Mouse (Mus musculus) heart, postnatal 4 days (tissue): ENCODE measurements around the gene Wdr49. TPM values are rescaled to one million over a fixed set of nuclear protein-coding genes. Genes with fewer than 3 reads are reported as not detected.

Experiments used
- DNase-seq: peaks from one replicate; pipeline ENCODE4 v3.0.0; 2021
- total RNA-seq, 2 experiments: library from RNA; stranded (reverse); gene quantifications; 2 replicates each; pipeline ENCODE4 v1.2.3; 2021

Wdr49 gene
- not detected for total RNA-seq

- DNase-seq = no peak
Observed at GRCm38 (mm10) chr3:75482056-75482455, at the start of gene Wdr49. Wdr49 (minus strand) TSS chr3:75482156.

- no peak for DNase-seq
Observed at GRCm38 (mm10) chr3:75531074-75531473, 49.1 kb upstream of the Wdr49 start.

GRCm38 (mm10) chr3:75522527-75522926 lies 40.6 kb upstream of the Wdr49 start:
- no peak for DNase-seq

DNA sequence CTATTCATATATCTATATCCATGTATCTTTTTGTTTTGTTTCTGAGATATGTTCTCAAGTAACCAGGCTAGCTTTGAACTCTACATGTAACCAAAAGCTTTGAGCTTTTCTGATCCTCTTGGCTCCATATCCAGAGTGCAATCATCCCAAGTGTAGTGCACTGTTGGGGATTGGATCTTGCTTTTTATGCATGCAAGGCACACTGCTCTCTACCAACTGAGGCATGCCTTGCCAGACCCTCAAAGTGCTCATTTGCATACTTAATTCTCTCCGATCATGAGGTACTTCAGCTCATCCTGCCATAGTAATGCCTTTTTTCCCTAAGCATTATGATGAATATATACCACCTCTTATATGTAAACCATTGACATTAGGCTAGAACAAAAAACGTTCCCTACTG lies 39.4 kb upstream of the Wdr49 start:
- no peak for DNase-seq

DNA sequence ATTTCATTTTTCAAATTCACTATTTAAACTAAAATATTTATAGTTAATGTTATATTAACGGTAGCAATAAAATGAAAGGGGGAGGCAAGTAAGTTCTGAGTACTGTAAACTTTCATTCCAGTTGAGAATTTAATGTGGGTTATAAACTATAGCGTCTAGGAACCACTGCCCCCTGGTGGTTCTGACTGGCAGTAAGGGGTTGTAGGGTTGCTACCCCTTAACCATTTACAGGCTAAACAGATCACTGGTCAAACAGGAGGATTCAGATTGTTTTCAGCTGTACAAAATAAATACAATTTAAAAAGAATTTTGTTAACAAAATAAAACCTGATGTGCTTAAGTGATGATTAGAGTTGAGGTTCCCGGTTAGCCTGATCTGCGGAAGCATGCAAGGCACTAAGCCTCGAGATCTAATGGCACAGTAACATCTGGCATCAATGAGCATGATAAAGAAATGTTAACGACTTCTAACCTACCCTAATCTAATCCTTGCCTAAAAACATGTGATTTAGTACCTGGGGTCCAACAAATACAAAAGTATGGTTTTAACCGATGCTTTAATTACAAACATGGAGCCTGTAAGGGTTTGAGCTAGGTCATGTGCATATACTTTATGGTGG lies 35.8 kb upstream of the Wdr49 start:
- DNase-seq = peak; percentile 64

- DNase-seq = no peak
Observed at GRCm38 (mm10) chr3:75498961-75499960, 17.3 kb upstream of the Wdr49 start.

GRCm38 (mm10) chr3:75492913-75493312 lies 11.0 kb upstream of the Wdr49 start:
- DNase-seq = no peak

DNA sequence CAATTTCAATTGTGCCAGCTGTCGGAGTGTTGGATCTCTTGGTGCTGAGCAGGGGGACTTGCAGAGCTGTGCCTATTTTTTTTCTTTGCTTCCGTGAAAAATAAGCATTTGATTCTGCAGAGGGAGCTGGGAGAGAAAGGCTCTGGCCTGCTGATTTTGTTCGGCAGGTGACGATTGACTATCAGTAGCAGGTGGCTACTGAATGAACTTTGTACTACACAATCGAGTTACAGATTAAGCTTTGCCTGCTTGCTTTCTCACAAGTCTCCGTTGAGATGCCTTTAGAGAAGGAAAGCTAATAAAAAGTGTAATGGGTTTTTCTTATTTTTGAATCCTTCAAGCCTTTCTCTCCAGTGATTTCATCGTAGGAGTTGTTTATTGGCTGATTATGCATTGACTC lies 6.8 kb downstream of the Wdr49 start:
- no peak for DNase-seq

- DNase-seq = no peak
Observed at GRCm38 (mm10) chr3:75474657-75475056, 7.3 kb downstream of the Wdr49 start.

GRCm38 (mm10) chr3:75468154-75468553 lies 13.8 kb downstream of the Wdr49 start:
- no peak for DNase-seq

DNA sequence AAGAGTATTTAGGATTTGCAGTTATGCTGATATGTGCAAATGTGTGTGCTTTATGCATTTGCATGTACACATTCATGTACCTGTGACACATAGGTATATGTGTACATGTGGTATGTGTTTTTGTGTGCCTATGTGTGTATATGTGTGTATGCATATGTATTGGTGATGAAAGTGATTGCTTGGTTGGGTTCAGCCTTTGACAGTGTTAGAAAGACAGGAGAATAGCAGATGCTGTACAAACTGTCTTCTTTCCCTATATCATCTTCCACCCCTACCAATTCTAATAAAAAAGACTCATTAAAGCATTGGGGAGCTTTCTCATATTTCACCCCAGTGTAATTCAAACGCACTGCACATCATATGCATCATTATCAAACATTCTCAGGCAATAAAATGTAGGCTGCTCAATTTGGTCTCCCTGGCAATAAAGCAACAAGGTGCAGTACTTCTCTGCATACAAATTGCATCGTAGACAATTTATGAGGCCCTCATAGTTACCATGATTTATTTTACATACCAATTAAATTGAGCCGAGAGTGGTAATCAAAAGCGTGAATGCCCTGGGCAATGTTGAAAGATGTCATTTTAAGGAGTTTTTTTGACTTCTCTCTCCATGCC lies 51.3 kb downstream of the Wdr49 start:
- no peak for DNase-seq

DNA sequence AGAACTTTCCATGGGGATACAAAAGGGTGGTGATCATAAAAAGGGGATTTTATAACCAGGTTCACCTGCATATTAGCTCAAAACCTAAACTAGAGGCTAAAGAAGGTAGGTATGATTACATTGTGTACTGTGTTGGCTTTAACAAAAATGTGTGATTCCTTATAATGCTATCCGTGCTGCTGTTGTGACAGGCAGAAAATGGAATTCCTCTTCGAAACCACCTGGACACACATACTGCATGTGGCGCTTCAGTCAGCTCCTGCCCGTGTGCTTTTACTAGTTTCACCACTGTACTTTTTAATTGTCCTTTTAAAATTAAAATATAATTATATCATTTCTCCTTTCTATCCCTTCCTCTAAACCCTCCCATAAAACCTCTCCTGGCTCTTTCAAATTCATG lies 86.0 kb downstream of the Wdr49 start:
- no peak for DNase-seq

GRCm38 (mm10) chr3:75395121-75395895 lies 86.6 kb downstream of the Wdr49 start:
- no peak for DNase-seq

DNA sequence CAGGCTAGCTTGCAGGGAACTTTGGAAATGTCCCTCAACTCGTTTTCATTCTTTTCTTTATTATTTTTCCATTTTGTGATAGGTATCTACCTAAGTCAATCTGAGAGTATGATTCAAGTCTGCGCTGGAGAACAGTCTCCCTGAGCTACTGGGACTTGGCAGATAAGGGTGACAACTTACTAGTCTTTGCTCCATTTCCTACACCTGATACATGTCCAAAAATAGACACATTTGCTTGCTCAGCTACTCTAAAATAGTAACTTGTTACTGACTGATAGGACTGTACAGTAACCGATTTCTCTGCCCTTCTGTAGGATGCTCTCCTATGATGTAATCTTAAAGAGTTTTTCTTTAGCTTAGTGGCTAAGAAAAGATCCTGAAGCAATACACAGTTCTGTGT lies 87.5 kb downstream of the Wdr49 start:
- no peak for DNase-seq

DNA sequence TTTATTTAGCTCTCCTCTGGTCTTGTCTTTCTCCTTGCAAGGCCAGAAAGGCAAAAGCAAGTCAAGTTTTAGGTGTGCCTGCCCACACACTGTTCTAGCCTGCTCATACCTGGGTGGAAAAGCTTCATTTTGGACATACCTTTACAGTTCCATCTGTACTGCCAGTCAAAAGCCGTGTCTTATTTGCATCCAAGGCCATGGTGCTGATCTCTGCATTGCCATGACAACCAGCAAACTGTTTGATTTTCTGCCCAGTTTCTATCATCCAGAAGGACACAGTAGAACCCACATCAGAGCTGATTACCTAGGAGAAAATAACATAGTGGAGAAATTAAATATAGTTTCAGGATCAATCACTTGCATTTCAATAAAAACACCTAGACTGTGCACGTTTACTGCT lies 100.2 kb downstream of the Wdr49 start:
- DNase-seq = no peak

- no peak for DNase-seq
Observed at GRCm38 (mm10) chr3:75353972-75354371, 128.0 kb downstream of the Wdr49 start.

DNA sequence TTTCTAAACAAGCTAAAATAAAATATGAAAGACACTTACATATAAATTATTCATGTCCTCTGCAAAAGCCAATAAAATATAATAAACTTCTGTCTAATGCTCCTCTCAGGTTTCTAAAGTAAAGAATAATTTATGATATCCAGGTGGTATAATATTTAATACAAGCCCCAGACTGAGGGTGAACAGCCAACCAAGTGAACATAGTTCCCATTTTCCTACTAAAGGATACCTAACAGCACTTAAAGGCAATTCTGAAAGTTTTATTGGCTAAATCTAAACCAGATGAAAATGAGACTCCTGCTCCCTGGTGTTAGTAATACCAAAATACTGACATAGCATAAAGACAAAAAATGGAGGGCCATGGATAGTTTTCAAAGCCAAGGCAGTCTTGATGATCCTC lies 144.8 kb downstream of the Wdr49 start:
- no peak for DNase-seq

- no peak for DNase-seq
Observed at GRCm38 (mm10) chr3:75320999-75321398, 161.0 kb downstream of the Wdr49 start.

DNA sequence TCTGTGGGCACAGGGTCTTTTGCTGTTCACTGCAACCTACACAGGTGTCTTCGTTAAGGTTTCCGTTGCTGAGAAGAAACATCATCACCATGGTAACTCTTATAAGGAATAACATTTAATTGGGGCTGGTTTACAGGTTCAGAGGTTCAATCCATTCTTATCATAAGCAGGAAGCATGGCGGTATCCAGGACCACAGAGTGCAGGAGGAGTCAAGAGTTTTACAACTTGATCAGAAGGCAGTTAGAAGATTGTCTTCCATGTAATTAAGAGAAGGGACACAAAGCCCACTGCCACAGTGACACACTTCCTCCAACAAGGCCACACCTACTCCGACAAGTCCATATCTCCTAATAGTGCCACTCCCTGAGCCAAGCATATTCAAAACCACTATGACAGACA lies 173.1 kb downstream of the Wdr49 start:
- no peak for DNase-seq

- DNase-seq = no peak
Observed at GRCm38 (mm10) chr3:75308228-75308627, 173.7 kb downstream of the Wdr49 start.

GRCm38 (mm10) chr3:75305584-75305983 lies 176.4 kb downstream of the Wdr49 start:
- DNase-seq = no peak

GRCm38 (mm10) chr3:75304621-75305020 lies 177.3 kb downstream of the Wdr49 start:
- DNase-seq = no peak

DNA sequence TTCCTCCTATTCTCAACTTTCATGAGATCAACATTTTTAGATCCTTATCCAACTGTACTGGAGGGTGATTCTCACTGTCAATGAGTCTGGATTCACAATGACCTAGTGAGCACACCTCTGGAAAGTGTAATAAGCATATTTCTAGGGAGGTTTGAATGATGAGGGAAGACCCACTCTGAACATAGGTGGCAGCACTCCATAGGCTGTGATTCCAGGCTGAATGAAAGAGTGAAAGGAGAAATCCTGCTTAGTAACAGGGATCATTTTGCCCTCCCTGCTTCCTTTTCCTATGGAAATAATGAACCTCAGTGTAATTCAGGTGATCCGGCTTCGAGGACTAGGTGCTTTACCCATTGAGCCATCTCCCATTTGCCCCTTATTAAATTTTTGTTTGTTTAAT lies 180.9 kb downstream of the Wdr49 start:
- no peak for DNase-seq
